Comparison of ENCODE assay signal across 11 mouse cellular contexts in the genomic region with DNA sequence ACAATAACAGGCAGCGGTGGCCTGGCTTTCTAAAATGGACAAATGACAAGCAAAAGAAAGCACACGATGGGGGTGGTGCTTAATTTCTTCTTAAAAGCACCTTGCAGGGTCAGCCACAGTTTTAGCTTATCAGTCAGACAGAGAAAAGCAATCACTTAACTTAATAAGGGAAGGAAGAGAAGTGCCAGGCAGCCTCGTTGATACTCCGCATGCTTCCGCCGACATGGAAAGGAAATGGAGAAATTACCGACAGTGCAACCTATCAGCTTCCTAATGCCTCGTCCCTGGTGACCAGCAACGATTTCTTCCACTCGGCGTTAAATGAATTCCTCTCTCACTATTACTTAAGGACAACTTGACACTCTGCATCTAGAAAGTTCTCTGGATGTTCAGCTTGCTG.
DNase-seq lines count a peak whose midpoint lies in the region; ATAC-seq and TF ChIP-seq lines count a peak whose summit lies in the region.
"Had no signal": no experiment of that assay in that cellular context is flagged by ENCODE, and none has a peak within 500 bp of the region (broad histone marks: within the 10 kb centered on the region; RNA-seq: fewer than 3 reads in every experiment).

No protein-coding gene starts in this region.

- H3K4me2 ChIP-seq in lung, embryonic 14.5 days: no peak overlapping the region
- H3K4me2 ChIP-seq in hindbrain, embryonic 14.5 days (replicated peaks): peak overlapping the region; percentile 2; the same call in 1 of the 2 replicates
- no peak overlapping the region for H3K4me2 ChIP-seq in stomach, embryonic 15.5 days
- H3K4me2 ChIP-seq: midbrain, embryonic 11.5 days had no signal

- TF ChIP-seq CTCF in lung, embryonic 14.5 days (IDR thresholded peaks at IDR 0.05; ENCODE audit: low read depth): no peak
- no peak for TF ChIP-seq CTCF in lung, adult 2 months (IDR thresholded peaks at IDR 0.05; ENCODE audit: insufficient read depth, low read length)

- no peak for ATAC-seq in lung, embryonic 14.5 days (ENCODE audit: insufficient read depth)
- ATAC-seq in hindbrain, embryonic 14.5 days (ENCODE audit: low FRiP score): no peak
- ATAC-seq in stomach, embryonic 15.5 days (ENCODE audit: insufficient read depth, low FRiP score, low read depth): no peak
- no peak for ATAC-seq in megakaryocyte-erythroid progenitor cell, adult 5-6 weeks (replicated peaks; ENCODE audit: low FRiP score, low TSS enrichment, poor library complexity, severe bottlenecking)

- H3K4me1 ChIP-seq in heart, embryonic 10.5 days: peaks cover 72% of the 10 kb centered on the region
- H3K4me1 ChIP-seq in lung, embryonic 14.5 days (ENCODE audit: insufficient read depth): peaks cover 26% of the 10 kb centered on the region
- H3K4me1 ChIP-seq in lung, adult 2 months (ENCODE audit: control insufficient read depth, insufficient read depth, low read length): peaks cover 14% of the 10 kb centered on the region
- H3K4me1 ChIP-seq in hindbrain, embryonic 14.5 days (replicated peaks; ENCODE audit: control insufficient read depth, insufficient read depth, low read length): peaks cover 22% of the 10 kb centered on the region
- peaks cover 56% of the 10 kb centered on the region for H3K4me1 ChIP-seq in stomach, embryonic 15.5 days

- intact Hi-C loops in left cerebral cortex, postnatal 14 days (cut with DNase I): no loop called here

- no peaks in the 10 kb centered on the region for H3K9me3 ChIP-seq in heart, embryonic 10.5 days
- H3K9me3 ChIP-seq in lung, embryonic 14.5 days (ENCODE audit: low read depth, low read length): no peaks in the 10 kb centered on the region
- no peaks in the 10 kb centered on the region for H3K9me3 ChIP-seq in hindbrain, embryonic 14.5 days (ENCODE audit: control insufficient read depth, low read length)
- H3K9me3 ChIP-seq in stomach, embryonic 15.5 days: no peaks in the 10 kb centered on the region

- 25% methylated on average over 11 of the region's 11 CpGs for WGBS in heart, embryonic 10.5 days
- WGBS in lung, embryonic 14.5 days: 26% methylated on average over 11 of the region's 11 CpGs
- 22% methylated on average over 11 of the region's 11 CpGs for WGBS in lung, adult 2 months
- 47% methylated on average over 11 of the region's 11 CpGs for WGBS in hindbrain, embryonic 14.5 days
- 36% methylated on average over 11 of the region's 11 CpGs for WGBS in stomach, embryonic 15.5 days

- no peak for DNase-seq in heart, embryonic 10.5 days (ENCODE audit: low spot score)
- DNase-seq in heart, adult 18-20 months: no peak
- DNase-seq in lung, embryonic 14.5 days: no peak
- no peak for DNase-seq in lung, adult 2 months
- DNase-seq in hindbrain, embryonic 14.5 days (ENCODE audit: low spot score): no peak
- no peak for DNase-seq in left cerebral cortex, postnatal 14 days (ENCODE audit: low spot score in 2 of 2)
- DNase-seq: cerebellum, postnatal 36 days; kidney, adult 8-10 months had no signal

- TF ChIP-seq POLR2A in lung, adult 2 months (IDR thresholded peaks at IDR 0.05; ENCODE audit: borderline replicate concordance, extremely low read depth, low read depth, low read length): no peak

- 0 out of 2 replicates have a peak overlapping the region, but pooled peaks have one; percentile 9 for H3K4me3 ChIP-seq in heart, embryonic 10.5 days
- no peak overlapping the region for H3K4me3 ChIP-seq in lung, embryonic 14.5 days (ENCODE audit: low read depth, low read length)
- no peak overlapping the region for H3K4me3 ChIP-seq in lung, adult 2 months (replicated peaks; ENCODE audit: extremely low read depth, low read depth, low read length)
- no peak overlapping the region for H3K4me3 ChIP-seq in hindbrain, embryonic 14.5 days (replicated peaks; ENCODE audit: low read length)
- H3K4me3 ChIP-seq in stomach, embryonic 15.5 days (replicated peaks): no peak overlapping the region

- H3K9ac ChIP-seq in lung, embryonic 14.5 days: no peak overlapping the region
- H3K9ac ChIP-seq in hindbrain, embryonic 14.5 days: no peak overlapping the region
- H3K9ac ChIP-seq in stomach, embryonic 15.5 days: no peak overlapping the region

- no peaks in the 10 kb centered on the region for H3K27me3 ChIP-seq in heart, embryonic 10.5 days (ENCODE audit: insufficient read depth, poor library complexity, severe bottlenecking)
- no peaks in the 10 kb centered on the region for H3K27me3 ChIP-seq in lung, embryonic 14.5 days (ENCODE audit: insufficient read depth, low read length)
- no peaks in the 10 kb centered on the region for H3K27me3 ChIP-seq in hindbrain, embryonic 14.5 days (ENCODE audit: control insufficient read depth, insufficient read depth, low read length)
- no peaks in the 10 kb centered on the region for H3K27me3 ChIP-seq in stomach, embryonic 15.5 days (replicated peaks)

- H3K27ac ChIP-seq in heart, embryonic 10.5 days: peak overlapping the region; percentile 70
- peak overlapping the region; percentile 33; the same call in 1 of the 2 replicates for H3K27ac ChIP-seq in lung, embryonic 14.5 days (ENCODE audit: low read depth)
- peak overlapping the region; percentile 3; the same call in 1 of the 2 replicates for H3K27ac ChIP-seq in hindbrain, embryonic 14.5 days
- peak overlapping the region; percentile 28; the same call in 1 of the 2 replicates for H3K27ac ChIP-seq in stomach, embryonic 15.5 days

- H3K36me3 ChIP-seq in heart, embryonic 10.5 days: no peaks in the 10 kb centered on the region
- no peaks in the 10 kb centered on the region for H3K36me3 ChIP-seq in lung, embryonic 14.5 days (ENCODE audit: insufficient read depth)
- no peaks in the 10 kb centered on the region for H3K36me3 ChIP-seq in hindbrain, embryonic 14.5 days (replicated peaks; ENCODE audit: control insufficient read depth, insufficient read depth)
- no peaks in the 10 kb centered on the region for H3K36me3 ChIP-seq in stomach, embryonic 15.5 days

Comparison
In these comparisons a context has a peak if more than half of its experiments do, and no peak if none do; other contexts are left out.
1. H3K27ac ChIP-seq: peak in every context shown above with its lines; median percentile 70 in heart, embryonic 10.5 days; 33 in lung, embryonic 14.5 days; 28 in stomach, embryonic 15.5 days; 3 in hindbrain, embryonic 14.5 days.